Mouse (Mus musculus) layer of hippocampus, adult 11-12 months (tissue): ENCODE measurements around the gene a.

Experiments used
- DNase-seq: peaks from one replicate; pipeline ENCODE4 v3.0.0; 2022; ENCODE audit warnings: low spot score

The a gene

DNA sequence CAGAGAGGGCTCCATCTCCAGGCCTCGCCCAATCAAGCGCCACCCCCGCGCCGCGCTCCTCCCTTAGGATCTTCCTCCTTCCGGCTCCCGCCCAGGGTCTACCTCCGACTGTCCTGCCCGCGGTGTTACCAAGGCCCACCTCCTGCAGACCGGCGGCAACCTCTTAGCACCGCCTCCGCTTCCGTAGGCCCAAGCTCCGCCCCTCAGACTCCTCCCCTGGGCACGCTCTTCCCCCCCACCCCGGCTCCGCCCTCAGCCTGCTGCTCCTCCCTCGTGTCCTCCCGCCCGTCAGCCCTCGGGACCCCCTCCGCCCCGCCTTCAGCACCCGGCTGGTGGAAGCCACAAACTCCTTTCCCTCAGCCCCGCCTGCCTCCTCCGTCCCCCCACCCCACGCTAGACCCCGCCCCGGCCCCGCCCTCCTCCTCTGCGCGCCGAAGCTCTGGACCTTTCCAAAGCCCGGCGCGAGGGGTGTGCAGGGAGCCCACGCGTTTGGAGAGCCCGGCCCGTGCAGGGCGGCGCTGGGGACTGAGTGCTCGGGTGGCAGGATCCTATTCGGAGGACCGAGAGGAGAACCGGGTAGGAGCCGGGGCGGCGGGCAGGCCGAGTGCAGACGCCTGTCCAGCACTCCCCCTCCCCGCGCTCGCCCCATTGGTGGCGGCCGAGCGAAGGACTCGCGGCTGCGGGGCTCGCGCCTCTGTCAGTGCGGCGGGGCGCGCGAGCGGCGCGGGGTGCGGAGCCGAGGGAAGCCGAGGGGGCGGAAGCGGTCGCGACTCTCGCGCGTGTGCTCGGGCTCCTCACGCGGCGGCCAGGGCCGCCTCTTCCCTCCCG is at the start of gene a, which contains the start of gene Raly:
Gene a (plus strand): TSS at position 747 of the 828 bp plus-strand sequence.
Gene Raly (plus strand): TSS at position 441 of the 828 bp plus-strand sequence.
- DNase-seq, result peak; percentile 96

DNA sequence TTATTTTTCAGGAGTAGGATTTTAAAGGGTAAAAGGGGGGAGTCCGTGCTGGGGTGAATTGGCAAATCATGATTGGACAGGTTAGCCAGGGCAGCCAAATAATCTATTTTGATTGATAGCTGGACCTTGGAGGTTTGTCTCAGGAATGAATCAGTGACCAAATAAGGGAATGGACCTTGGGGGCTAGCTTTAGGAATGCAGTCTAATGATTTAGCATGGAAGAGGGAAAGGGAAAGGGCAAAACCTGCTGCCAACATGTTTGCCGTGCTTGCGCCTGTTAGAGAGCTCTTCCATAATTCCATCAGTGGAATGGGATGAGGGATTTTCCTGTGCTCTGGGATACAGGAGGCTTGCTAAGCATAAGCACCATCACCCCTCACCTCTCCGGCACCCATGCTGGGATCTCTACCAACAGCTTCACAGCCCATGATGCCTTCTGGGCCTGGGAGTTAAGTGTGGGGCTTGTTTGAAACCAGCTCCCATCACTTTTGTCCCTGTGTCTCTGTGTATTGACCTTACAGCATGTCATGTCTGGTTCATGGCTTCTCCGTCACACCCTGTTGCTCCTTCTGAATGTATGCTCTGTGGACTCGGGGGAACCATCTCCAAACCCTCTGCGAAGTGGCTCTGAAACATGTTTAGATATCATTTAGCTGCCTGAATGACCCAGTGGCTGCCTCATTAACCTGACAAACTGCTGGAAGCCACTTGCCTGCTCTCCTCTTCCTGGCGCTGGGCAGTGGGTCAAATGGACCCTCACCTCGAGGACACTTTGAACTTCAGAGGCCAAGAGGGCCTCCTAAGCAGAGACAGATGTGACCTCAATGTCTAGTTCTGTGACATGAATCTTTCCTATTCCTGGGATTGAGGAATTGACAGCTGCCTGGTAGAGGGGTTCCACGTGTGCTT is 48.0 kb upstream of the a start:
- no peak for DNase-seq

DNA sequence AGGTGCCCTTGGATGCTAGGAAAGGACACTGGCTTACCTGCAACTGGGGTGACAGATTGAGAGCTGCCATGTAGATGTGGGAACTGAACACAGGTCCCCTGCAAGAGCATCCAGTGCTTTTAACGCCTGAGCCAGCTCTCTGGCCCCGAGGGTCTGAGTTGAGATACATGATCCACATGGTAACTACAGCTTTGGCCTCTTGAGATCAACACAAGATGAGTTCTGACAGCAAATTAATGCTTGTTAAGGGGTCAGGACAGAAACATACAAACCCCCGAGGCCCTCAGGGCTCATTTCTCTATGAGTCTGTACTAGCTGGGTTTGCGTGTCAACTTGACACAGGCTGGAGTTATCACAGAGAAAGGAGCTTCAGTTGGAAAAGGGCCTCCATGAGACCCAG is 47.3 kb upstream of the a start:
- no peak for DNase-seq

DNA sequence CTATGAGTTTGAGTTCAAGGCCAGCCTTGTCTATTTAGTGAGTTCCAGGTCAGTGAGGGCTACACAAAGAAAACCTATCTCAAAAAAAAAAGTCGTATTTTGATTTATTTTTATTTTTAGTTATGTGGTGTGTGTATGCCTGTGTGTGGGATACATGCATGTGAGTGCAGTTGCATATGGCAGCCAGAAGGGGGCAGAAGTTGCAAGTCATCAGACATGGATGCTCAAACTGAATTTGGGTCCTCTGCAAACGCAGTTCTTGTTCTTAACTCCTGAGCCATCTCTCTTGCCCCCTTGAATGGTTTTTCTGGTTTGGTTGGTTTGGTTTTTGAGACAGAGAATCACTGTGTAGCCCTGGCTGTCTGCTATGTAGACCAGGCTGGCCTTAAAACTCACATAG is 42.8 kb upstream of the a start:
- DNase-seq, result no peak

- DNase-seq, result peak; percentile 10
Observed at GRCm38 (mm10) chr2:154749046-154750036, 41.9 kb upstream of the a start.

- DNase-seq, result no peak
Observed at GRCm38 (mm10) chr2:154751924-154752323, 39.3 kb upstream of the a start.

DNA sequence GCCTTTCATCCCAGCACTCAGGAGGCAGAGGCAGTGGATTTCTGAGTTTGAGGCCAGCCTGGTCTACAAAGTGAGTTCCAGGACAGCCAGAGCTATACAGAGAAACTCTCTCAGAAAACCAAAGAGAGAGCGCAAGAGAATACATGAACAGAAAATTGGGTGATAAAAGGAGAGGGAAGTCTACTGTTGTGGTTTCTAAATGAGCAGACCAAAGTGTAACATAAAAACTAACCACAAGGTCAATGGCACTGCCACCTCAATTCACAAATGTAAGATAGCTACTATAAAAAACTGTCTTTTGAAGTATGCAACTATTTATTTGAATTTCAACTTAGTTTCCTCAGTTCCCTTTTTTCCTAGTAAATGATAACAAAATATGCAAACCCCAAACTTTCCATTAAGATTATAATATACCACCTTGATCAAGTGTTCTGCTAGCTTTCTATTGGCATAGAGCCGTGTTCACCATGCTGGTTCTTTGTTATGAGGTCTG is 37.1 kb upstream of the a start:
- no peak for DNase-seq

DNA sequence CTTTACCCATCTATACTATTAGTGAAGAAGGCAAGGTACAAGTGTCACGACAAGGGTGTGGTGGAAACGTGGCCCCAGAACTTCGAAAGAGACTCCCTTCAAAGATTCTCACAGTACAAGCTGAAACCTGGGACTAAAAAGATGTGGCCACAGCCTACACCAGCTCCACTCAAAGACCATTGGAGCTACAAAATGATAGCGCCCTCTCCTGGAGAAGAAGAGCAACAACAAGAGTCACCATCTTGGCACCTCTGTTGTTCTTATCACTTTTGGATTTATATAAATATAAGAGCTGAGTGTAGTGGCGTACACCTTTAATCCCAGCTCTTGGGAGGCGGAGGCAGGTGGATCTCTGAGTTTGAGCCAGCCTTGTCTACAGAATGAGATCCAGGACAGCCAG is 35.4 kb upstream of the a start:
- DNase-seq, result no peak

- DNase-seq, result no peak
Observed at GRCm38 (mm10) chr2:154757691-154758090, 33.5 kb upstream of the a start.

GRCm38 (mm10) chr2:154758454-154758853 is 32.7 kb upstream of the a start:
- DNase-seq, result no peak

GRCm38 (mm10) chr2:154763226-154763625 is 28.0 kb upstream of the a start:
- DNase-seq, result no peak

DNA sequence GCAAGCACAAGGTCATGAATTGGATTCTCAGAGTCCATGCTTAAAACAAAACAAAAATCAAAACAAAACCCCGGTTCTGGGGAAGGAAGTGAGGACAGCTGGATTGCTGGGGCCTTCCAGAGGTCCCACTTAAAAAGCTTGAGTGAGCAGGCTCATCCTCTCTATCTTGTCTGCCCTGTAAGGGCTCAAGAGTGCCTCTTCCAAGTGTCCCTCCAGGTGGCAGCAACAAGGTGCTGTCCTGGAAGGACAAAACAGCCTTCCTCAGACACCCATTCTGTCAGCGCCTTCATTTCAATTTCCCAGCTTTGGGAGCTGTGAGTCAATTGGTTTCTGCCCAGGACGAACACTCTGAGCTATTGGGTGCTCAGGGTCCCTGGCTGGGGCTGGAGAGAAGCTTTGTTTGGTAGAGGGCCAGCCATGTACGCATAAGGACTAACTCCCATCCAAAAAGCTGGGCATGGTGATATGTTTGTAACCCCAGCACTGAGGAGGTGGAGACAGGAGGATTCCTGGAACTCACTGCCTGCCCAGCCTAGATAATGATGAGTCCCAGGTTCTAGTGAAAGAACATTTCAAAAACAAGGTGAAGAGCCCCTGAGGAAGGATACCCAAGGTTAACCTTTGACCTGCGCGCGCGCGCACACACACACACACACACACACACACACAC is 26.2 kb upstream of the a start:
- no peak for DNase-seq

DNA sequence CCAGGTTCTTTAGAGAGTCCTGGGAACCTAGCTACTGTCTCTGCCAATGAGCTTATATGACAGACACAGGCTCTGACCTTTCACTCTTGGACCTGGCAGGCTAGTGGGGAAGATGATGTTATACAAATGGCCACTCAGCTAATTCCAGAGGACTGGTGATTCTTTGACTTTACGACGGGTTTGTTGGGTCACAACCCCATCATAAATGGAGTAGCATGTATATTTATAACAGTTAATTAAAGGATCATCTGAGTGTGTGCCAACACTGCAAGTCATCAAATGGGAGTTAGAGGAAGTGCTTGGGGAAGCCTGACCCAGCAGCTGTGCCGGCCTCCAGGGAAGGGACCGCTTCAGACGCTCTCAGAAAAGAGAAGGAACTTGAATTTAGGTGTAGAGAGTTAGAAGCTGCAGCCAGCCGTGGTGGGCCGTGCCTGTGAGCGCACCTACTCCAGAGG is 25.6 kb upstream of the a start:
- no peak for DNase-seq

GRCm38 (mm10) chr2:154767051-154767450 is 24.2 kb upstream of the a start:
- no peak for DNase-seq

DNA sequence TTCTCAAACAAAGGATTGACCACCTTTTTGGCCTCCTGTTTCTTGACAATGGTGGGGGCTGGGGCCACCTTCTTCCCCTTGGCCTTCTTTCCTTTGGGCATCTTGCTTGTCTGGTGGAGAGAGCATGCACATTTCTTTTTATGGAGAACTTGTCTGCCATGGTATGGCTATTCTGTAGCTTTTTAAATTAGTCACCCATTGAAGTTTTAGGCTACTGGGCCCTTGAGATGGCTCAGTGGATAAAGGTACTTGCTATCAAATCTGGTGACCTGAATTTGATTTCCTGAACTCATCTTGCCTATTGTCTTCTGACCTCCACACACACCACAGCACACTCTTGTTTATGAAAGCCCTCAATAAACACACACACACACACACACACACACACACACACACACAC is 21.3 kb upstream of the a start, which contains the start of gene Gm14214:
Gene Gm14214 (minus strand): TSS at position 101 of the 400 bp plus-strand sequence.
- DNase-seq, result no peak

- no peak for DNase-seq
Observed at GRCm38 (mm10) chr2:154771604-154772003, 19.6 kb upstream of the a start.

GRCm38 (mm10) chr2:154774032-154774431 is 17.2 kb upstream of the a start:
- DNase-seq, result no peak

DNA sequence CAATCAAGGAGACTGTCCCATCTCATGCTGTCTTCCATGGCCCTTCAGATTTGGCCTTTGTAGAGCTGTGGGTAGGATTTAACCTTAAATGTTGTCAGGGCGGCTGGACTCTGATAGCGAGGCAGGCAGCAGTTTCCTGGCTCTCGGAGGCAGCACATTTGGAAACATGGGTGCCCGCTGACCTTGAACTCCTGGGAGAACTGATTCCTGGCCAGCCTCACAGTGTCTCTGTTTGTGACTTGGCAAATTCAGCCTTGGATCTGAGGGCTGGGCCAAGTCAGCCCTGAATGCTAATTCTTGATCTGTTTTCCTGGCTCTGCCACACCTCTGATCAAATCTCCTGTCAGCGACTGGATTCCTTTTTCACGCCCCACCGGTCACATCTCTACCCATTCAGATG is 14.7 kb upstream of the a start:
- no peak for DNase-seq

DNA sequence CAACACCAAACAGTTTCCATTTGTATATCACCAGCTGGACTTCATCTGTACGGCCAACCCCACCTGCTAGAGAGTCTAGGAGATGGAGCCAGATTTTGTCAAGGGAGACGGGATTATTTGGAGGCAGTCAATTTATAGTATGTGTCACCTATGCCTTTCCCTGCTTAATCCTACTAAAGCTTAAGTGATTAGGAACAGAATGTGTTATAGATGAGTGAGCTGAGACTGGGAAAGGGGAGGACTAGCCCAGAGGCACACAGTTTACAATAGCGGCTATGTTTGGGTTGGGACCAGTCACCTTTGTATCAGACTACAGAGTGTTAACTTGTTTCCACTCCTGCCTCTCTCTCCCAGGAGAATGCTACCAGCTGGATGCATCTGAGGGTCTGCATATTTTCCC is 11.6 kb upstream of the a start:
- no peak for DNase-seq

DNA sequence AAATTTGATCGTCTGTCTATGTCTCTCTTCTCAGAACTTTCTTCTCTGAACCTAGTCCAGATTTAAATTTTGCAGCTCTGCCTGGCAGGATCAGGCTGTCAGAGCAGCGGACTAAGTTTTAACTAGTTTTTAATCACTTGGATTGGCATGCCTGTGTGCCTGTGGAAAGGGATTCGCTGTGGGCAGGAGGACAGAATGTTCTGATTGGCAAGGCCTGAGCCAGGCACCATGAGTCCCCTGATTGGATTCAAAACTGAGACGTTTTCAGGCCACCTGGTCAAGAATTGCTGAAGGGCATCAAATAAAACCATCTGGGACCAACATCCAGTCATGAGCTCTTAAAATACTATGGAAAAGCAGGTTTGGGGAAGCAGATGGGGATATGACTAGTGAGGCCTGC is 8.8 kb upstream of the a start:
- no peak for DNase-seq
